Mouse (Mus musculus): ENCODE measurements around the gene Btg3. TPM values are rescaled to one million over a fixed set of nuclear protein-coding genes. Genes with fewer than 3 reads are reported as not detected.
"Not testable (repeated sequence)": the region's sequence is repeated elsewhere in the genome, so short reads cannot be mapped to it uniquely, and the experiment has no call there.

The Btg3 gene
- polyA plus RNA-seq, 1 experiment from 2014 or later, result 28.8 TPM

DNA sequence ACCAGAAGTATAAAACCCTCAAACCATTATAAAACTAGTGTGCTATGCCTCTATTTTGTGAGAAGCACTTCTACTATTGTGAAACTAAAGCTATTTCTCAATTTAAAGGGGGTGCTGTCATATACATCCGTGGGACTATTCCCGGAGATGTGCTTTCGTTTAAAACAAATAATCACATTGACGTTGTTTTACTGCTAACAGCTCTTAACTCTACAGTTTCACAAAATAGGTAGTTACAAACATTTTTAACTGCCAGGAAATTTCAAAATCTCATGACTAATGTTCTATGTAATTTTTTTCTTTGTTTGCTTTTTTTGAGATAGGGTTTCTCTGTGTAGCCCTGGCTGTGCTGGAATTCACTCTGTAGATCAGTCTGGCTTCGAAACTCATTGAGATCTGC is 1.5 kb upstream of the Btg3 start:
- Histone ChIP-seq H3K4me3 (replicated peaks) (no peak overlapping the region), H3K27me3 (no peaks in the 10 kb centered on the region), H3K36me3 (no peaks in the 10 kb centered on the region), H3K9me3 (replicated peaks) (no peaks in the 10 kb centered on the region), H3K27ac (no peak overlapping the region), H3K4me1 (replicated peaks) (peaks cover 19% of the 10 kb centered on the region), H3K4me2 (no peak overlapping the region), H3K9ac (no peak overlapping the region)
- no peak for DNase-seq
- no peak for ATAC-seq (ENCODE audit: low read depth)
- 83% methylated on average over 5 of the region's 5 CpGs for WGBS (ENCODE audit: insufficient replicate concordance)

DNA sequence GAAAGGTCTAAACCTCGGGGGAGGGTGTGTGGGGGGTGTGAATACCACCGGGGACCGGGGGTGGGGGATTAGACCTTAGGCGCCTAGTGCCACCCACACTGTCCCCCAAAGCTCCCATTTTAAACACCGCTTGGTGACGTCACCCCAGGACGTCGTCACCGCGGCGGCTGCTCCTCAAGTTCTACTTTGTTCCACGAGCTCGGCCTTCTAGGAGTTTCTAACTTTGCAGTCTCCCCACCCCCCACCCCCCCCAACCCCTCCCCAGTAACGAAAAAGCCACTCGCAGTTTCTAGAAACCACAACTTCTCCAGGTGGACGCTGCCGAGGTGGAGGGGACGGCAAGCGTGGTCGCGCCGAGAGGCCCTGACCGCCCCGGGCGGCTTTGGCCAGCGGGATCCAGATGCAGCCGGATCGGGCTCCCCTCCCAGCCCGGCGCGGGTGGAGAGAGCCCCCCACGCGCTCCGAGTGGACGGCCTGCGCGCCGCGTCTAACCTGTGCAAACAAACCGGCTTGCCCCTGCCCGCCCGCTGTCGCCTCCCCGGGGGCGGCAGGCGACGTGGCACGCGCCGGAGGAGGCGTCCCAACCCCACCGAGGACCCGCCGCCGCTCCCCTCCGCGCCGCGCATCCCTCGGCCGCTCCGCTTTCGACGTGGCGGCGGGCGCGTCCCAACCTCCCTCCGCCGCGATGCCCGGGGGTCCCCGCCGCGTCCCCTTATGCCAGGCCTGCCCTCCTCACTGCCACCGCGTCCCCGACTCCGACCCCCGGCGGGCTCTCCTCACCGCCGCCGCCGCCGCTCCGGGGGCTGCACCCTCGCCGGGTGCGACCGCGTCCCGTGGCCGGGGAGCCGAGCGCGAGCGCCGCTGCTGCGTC is 936 bp downstream of the Btg3 start:
- peaks cover 13% of the 10 kb centered on the region for H3K36me3 ChIP-seq
- no peaks in the 10 kb centered on the region for H3K9me3 ChIP-seq (replicated peaks)
- DNase-seq, result peak; percentile 52
- WGBS (ENCODE audit: insufficient replicate concordance), result under 1% methylated on average over 70 of the region's 100 CpGs
- H3K4me3 ChIP-seq (replicated peaks), result peak overlapping the region; percentile 90
- peak; percentile 55 for ATAC-seq (ENCODE audit: low read depth)
- peak overlapping the region; percentile 83 for H3K4me2 ChIP-seq
- H3K9ac ChIP-seq, result peak overlapping the region; percentile 92
- H3K4me1 ChIP-seq (replicated peaks), result peaks cover 25% of the 10 kb centered on the region
- no peaks in the 10 kb centered on the region for H3K27me3 ChIP-seq
- peak overlapping the region; percentile 73 for H3K27ac ChIP-seq

DNA sequence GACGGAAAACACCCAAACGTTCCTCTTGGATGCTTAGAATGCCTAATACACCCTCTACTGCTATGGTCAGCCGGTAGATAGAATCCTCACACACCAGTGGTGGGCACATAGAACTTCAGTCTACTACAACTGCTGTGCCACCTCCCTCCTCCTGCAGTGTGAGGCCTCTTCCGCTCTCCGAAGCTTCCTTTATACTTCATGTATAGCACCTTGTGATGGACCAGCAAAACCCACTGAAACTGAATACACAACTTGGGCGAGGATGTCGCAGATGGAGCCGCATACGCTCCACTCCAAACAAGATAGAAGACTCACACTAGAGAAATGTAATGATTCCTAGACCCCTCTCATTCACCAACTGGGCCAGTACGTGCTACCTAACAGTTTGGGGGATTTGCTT is 1.8 kb downstream of the Btg3 start:
- peak overlapping the region; percentile 83 for H3K4me2 ChIP-seq
- H3K36me3 ChIP-seq, result peaks cover 16% of the 10 kb centered on the region
- ATAC-seq (ENCODE audit: low read depth) (no peak), DNase-seq (no peak)
- H3K9ac ChIP-seq, result peak overlapping the region; percentile 92; the same call in 1 of the 2 replicates
- WGBS (ENCODE audit: insufficient replicate concordance), result 46% methylated on average over 10 of the region's 10 CpGs
- H3K27me3 ChIP-seq, result no peaks in the 10 kb centered on the region
- peaks cover 25% of the 10 kb centered on the region for H3K4me1 ChIP-seq (replicated peaks)
- peak overlapping the region; percentile 90 for H3K4me3 ChIP-seq (replicated peaks)
- no peak overlapping the region for H3K27ac ChIP-seq
- H3K9me3 ChIP-seq (replicated peaks), result no peaks in the 10 kb centered on the region

DNA sequence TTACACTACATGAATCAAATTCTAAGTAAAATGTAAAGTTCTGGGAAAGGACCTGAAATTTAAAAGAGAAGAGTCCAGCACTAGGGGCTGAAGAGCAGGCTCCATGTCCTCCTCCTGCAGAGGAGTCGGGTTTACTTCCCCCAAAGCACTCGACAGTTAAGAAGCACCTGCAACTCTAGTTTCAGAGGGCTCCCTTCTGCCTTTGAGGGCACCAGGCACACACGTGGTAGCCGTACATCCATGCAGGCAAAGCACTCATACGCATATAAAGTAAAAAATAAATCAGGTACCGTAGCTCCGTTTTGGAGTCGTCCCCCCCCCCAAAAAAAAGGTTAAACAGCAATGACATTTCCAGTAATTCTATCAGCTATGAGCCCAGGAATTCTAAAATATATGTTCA is 3.2 kb downstream of the Btg3 start:
- DNase-seq (no peak), ATAC-seq (ENCODE audit: low read depth) (no peak)
- no peak overlapping the region for H3K9ac ChIP-seq
- 70% methylated on average over 8 of the region's 8 CpGs for WGBS (ENCODE audit: insufficient replicate concordance)
- no peak overlapping the region for H3K27ac ChIP-seq
- no peaks in the 10 kb centered on the region for H3K27me3 ChIP-seq
- H3K4me2 ChIP-seq, result no peak overlapping the region
- peaks cover 25% of the 10 kb centered on the region for H3K4me1 ChIP-seq (replicated peaks)
- no peak overlapping the region for H3K4me3 ChIP-seq (replicated peaks)
- H3K9me3 ChIP-seq (replicated peaks), result no peaks in the 10 kb centered on the region
- peaks cover 26% of the 10 kb centered on the region for H3K36me3 ChIP-seq

DNA sequence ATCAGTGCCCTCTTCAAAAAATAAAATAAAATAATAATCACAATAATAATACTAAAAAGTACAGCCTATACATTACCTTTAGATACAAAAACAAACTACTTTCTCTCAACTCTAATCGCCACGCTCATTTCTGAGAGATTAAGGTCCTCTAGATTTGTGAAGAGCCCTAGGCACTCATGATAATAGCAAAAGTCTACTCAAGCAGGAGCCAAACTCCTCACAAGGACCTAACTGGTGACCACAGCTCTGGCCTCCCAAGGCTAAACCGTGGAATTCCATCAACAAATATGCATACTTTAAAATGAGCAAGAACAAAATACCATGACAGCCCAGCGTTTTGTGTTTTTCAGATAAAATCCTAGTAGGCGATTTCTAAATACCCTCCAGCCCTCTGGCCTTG is 4.2 kb downstream of the Btg3 start:
- no peak overlapping the region for H3K27ac ChIP-seq
- DNase-seq, result no peak
- no peak overlapping the region for H3K9ac ChIP-seq
- no peaks in the 10 kb centered on the region for H3K9me3 ChIP-seq (replicated peaks)
- 77% methylated on average over 5 of the region's 5 CpGs for WGBS (ENCODE audit: insufficient replicate concordance)
- ATAC-seq (ENCODE audit: low read depth), result no peak
- H3K4me2 ChIP-seq, result no peak overlapping the region
- H3K27me3 ChIP-seq, result no peaks in the 10 kb centered on the region
- H3K36me3 ChIP-seq, result peaks cover 33% of the 10 kb centered on the region
- H3K4me1 ChIP-seq (replicated peaks), result peaks cover 25% of the 10 kb centered on the region
- H3K4me3 ChIP-seq (replicated peaks), result no peak overlapping the region

DNA sequence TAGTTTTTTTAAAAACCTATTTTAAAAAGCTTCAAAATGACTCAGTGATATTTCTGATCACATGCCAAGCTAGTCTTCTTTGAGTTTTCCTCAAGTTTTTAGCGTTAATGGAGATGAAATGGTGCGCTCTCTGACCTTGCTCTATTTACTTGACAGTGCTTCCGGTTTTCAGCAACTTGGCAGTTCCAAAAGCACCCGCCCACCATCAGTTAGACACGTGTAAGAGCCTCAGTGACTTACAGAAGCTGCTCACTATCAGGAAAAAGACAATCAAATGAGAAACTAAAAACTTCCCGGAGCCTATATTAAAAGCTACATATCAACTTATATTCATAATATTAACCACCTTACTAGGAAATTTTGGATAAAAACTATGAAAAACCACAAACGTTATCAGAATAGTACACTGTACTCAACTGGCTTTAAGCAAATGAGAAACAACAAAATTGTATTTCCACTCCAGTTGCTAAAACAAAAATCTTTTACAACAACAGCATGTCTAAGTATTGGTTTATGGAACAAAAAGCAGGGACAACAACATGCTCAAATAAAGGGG is 5.4 kb downstream of the Btg3 start:
- no peaks in the 10 kb centered on the region for H3K27me3 ChIP-seq
- H3K4me2 ChIP-seq, result no peak overlapping the region
- H3K4me3 ChIP-seq (replicated peaks), result no peak overlapping the region
- WGBS (ENCODE audit: insufficient replicate concordance), result 57% methylated on average over 7 of the region's 7 CpGs
- ATAC-seq (ENCODE audit: low read depth), result no peak
- H3K36me3 ChIP-seq, result peaks cover 40% of the 10 kb centered on the region
- H3K9ac ChIP-seq, result no peak overlapping the region
- DNase-seq, result no peak
- no peak overlapping the region for H3K27ac ChIP-seq
- peaks cover 18% of the 10 kb centered on the region for H3K4me1 ChIP-seq (replicated peaks)
- H3K9me3 ChIP-seq (replicated peaks), result no peaks in the 10 kb centered on the region

DNA sequence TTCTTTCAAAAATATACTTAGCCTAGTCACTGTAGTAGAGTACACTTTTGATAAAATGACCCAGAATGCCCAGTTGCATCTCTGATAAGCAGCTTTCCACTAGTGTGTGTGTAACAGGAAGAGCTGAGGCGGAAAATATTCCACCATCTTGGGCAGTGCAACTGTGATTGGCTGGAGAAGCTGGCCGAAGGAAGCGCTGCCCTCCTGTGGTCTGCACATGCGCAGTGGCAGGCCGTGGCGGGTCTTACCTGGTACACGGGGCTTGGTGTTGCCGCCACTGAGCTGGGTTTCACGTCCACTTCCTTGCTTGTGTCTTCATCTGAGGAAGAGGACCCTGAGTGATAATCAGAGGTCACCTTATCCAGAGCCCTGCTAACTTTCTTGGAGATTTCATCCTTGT is 12.4 kb downstream of the Btg3 start:
- not testable (repeated sequence) for DNase-seq

DNA sequence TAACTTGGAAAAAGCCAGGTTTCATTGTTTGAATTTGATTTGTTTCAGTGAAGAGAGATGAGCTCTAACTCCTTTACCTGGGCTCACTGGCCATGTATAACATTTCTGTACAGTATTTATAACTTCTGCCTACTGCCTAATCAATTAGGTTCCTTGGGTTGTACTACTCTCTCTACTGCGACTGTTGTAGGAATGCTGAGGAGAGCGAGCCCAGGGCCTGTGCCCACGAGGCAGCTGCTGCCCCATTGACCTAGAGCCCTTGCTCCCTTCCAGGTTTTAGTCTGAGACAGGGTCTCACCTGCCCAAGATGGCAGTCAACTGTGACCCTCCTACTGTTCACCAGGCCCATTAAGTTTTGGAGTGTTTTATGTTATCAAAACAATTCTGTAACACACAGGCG is 15.5 kb downstream of the Btg3 start:
- H3K4me1 ChIP-seq (replicated peaks), result no peaks in the 10 kb centered on the region
- H3K4me3 ChIP-seq (replicated peaks), result no peak overlapping the region
- 87% methylated on average over 4 of the region's 4 CpGs for WGBS (ENCODE audit: insufficient replicate concordance)
- H3K9me3 ChIP-seq (replicated peaks), result no peaks in the 10 kb centered on the region
- DNase-seq (no peak), ATAC-seq (ENCODE audit: low read depth) (no peak)
- no peak overlapping the region for H3K27ac ChIP-seq
- peaks cover 53% of the 10 kb centered on the region for H3K36me3 ChIP-seq
- H3K27me3 ChIP-seq, result no peaks in the 10 kb centered on the region
- H3K9ac ChIP-seq, result no peak overlapping the region
- H3K4me2 ChIP-seq, result no peak overlapping the region

More for the DNA sequence above, 12.4 kb downstream of the Btg3 start:
- peaks cover 58% of the 10 kb centered on the region for H3K36me3 ChIP-seq
- H3K4me3 ChIP-seq (replicated peaks); H3K27me3 ChIP-seq; H3K4me1 ChIP-seq (replicated peaks); H3K9me3 ChIP-seq (replicated peaks); H3K4me2 ChIP-seq; ATAC-seq (ENCODE audit: low read depth); H3K9ac ChIP-seq; H3K27ac ChIP-seq: not testable (repeated sequence)
- 87% methylated on average over 9 of the region's 9 CpGs for WGBS (ENCODE audit: insufficient replicate concordance)

DNA sequence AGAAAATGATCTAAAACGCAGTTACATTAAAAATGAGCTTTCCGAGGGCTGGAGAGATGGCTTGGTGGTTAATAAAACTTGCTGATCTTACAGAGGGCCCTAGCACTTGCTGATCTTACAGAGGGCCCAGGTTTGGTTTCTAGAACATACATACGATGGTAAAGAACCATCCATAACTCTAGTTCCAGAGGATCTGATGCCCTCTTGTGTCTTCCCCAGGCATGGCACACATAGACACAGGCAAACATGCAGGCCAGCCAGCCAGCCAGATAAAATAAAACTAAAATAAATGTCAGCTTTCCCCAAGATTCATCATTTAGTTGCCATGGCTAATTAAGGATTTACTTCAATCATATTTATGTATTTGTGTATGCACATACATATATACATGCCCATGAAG is 19.2 kb downstream of the Btg3 start:
- no peak overlapping the region for H3K4me2 ChIP-seq
- H3K4me1 ChIP-seq (replicated peaks), result no peaks in the 10 kb centered on the region
- DNase-seq, result no peak
- ATAC-seq (ENCODE audit: low read depth), result no peak
- no peak overlapping the region for H3K27ac ChIP-seq
- H3K9ac ChIP-seq, result no peak overlapping the region
- H3K27me3 ChIP-seq, result no peaks in the 10 kb centered on the region
- H3K4me3 ChIP-seq (replicated peaks), result no peak overlapping the region
- H3K9me3 ChIP-seq (replicated peaks), result no peaks in the 10 kb centered on the region
- 80% methylated on average over 3 of the region's 3 CpGs for WGBS (ENCODE audit: insufficient replicate concordance)
- H3K36me3 ChIP-seq, result peaks cover 31% of the 10 kb centered on the region

DNA sequence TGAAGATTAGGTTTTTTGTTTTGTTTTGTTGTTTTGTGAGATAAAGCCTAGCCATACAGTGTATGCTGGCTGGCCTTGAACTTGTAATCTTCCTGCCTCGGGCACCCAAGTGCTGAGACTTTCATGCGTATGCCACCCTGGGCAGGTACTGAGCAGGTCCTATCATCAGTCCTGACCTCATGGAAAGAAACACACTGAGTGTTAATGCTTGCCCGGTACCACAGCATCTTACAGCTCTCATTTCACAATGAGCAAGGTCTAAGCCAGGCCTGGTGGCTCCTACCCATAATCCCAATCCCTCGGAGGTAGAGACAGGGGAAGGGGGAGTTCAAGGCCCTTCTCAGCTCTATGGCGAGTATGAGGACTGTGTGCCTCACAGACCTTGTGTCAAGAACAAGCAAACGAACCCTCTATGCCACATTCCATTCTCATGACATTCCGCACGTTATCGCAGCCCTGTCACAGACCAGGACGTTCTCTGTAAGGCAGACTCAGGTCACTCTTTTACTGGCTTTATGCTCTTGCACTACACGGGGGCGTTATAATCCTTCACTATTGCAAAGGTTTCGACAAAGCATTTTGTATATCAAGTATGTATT is 29.6 kb downstream of the Btg3 start:
- Histone ChIP-seq H3K27ac (no peak overlapping the region), H3K27me3 (no peaks in the 10 kb centered on the region), H3K9me3 (replicated peaks) (no peaks in the 10 kb centered on the region), H3K9ac (no peak overlapping the region), H3K4me3 (replicated peaks) (no peak overlapping the region), H3K36me3 (peaks cover 8% of the 10 kb centered on the region), H3K4me2 (no peak overlapping the region), H3K4me1 (replicated peaks) (no peaks in the 10 kb centered on the region)
- DNase-seq (no peak), ATAC-seq (ENCODE audit: low read depth) (no peak)
- 74% methylated on average over 13 of the region's 13 CpGs for WGBS (ENCODE audit: insufficient replicate concordance)

DNA sequence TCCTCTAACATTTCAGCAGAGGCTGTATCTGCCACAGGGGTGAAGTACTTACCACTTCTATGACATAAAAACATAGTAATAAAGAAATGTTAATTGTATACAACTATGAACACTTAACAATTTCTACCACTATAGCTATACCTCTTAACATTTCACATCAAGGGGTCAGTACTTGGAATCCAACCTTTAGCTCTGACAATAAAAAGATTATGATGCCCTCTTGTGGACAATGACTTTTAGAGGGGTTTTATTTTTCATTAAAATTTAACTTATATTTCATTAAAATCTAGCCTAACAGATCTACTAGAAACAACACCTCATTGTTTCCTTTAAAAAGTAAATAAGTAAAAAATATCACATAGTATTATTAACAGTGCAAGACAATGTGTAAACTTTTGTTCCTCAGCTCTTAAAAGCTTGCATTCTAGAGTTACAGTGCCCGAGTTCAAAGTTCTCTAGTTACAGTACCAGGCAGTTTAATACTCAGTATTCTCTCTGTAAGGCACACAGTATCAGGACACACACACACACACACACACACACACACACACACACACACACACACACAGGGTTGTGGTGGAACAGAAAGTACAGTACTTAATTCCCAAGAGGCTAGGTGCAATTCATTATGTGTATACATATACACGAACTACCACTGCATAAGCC is 30.2 kb downstream of the Btg3 start:
- WGBS (ENCODE audit: insufficient replicate concordance), result 67% methylated on average over 2 of the region's 2 CpGs
- no peak for DNase-seq

More for the DNA sequence above, 30.2 kb downstream of the Btg3 start:
- peaks cover 8% of the 10 kb centered on the region for H3K36me3 ChIP-seq
- H3K9ac ChIP-seq, result no peak overlapping the region
- no peak for ATAC-seq (ENCODE audit: low read depth)
- H3K27me3 ChIP-seq, result no peaks in the 10 kb centered on the region
- H3K9me3 ChIP-seq (replicated peaks), result no peaks in the 10 kb centered on the region
- H3K4me3 ChIP-seq (replicated peaks), result no peak overlapping the region
- H3K4me1 ChIP-seq (replicated peaks), result no peaks in the 10 kb centered on the region
- no peak overlapping the region for H3K27ac ChIP-seq
- no peak overlapping the region for H3K4me2 ChIP-seq
